Mouse (Mus musculus): Measurements from ENCODE around the gene Pard3b.

DNA sequence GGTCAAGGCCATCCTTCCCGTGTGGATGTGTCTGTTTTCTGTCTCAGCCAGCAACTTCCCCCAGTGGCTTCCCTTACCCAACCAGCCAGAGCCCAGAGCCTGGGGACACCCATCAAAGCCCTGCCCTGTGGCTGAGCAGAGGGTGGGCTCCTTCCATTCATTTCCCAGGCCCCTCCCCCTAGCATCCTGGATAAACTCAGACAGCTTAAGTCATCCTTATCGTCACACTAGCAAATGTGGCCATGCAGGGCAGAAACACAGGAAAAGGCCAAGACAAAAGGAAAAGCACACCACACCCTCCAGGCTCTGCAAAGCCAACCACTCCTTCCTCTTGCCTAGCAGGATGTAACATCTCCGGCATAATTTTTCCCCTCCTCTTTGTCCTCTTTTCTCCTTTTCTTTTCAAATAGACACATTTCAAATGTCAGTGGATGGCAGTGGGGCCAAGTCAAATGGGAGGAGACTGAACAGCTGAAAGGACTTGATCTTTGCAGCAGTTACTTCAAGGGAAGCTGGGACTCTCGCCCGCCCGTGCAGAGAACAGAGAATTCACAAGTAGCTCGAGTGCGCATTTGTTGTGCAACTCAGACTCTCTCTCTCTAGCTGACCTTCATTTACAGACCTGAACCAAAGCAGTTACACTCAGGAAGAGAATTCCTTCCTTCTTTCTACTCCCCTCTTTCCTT, 1026.5 kb downstream of the Pard3b start:
- TF ChIP-seq CTCF (IDR thresholded peaks at IDR 0.05) (no peak), EP300 (IDR thresholded peaks at IDR 0.05; ENCODE audit: insufficient read depth, low read depth, low read length) (no peak)
